Mouse (Mus musculus) liver, embryonic 11.5 days (tissue): ENCODE measurements around the gene Slc25a23. TPM values are rescaled to one million over a fixed set of nuclear protein-coding genes. Genes with fewer than 3 reads are reported as not detected.

ENCODE experiments used
- ATAC-seq: fragments of 200-750 bp; cut with Nextera tagmentation; replicated peaks from 2 replicates; pipeline ENCODE4 v1.8.0; 2017; ENCODE audit warnings: moderate number of reproducible peaks, mild to moderate bottlenecking, moderate TSS enrichment, moderate library complexity; ENCODE audit not compliant: low FRiP score
- DNase-seq: peaks from one replicate; pipeline ENCODE4 v3.0.0-alpha.2; 2017; ENCODE audit warnings: low spot score
- H3K27ac ChIP-seq: fragments of 300-500 bp; sonication (generic); 2 replicates; pipeline ENCODE4 v1.5.1; 2014; ENCODE audit warnings: mild to moderate bottlenecking, low read depth, low read length, control low read depth
- H3K27me3 ChIP-seq: fragments of 300-500 bp; sonication (generic); replicated peaks from 2 replicates; pipeline ENCODE4 v1.6.1; 2014; ENCODE audit warnings: low read length, mixed read lengths; ENCODE audit not compliant: control insufficient read depth, insufficient read depth
- H3K36me3 ChIP-seq: fragments of 300-500 bp; sonication (generic); 2 replicates; pipeline ENCODE4 v1.6.1; 2014; ENCODE audit warnings: mild to moderate bottlenecking, low read length, moderate library complexity, mixed read lengths; ENCODE audit not compliant: control insufficient read depth, insufficient read depth
- H3K4me1 ChIP-seq: fragments of 300-500 bp; sonication (generic); replicated peaks from 2 replicates; pipeline ENCODE4 v1.6.1; 2014; ENCODE audit warnings: low read length, mixed read lengths; ENCODE audit not compliant: control insufficient read depth, insufficient read depth
- H3K4me2 ChIP-seq: fragments of 300-500 bp; sonication (generic); 2 replicates; pipeline ENCODE4 v1.6.1; 2014; ENCODE audit warnings: mild to moderate bottlenecking, control low read depth, moderate library complexity
- H3K4me3 ChIP-seq: fragments of 300-500 bp; sonication (generic); 2 replicates; pipeline ENCODE4 v1.5.1; 2014; ENCODE audit warnings: low read depth, low read length, control low read depth
- H3K9ac ChIP-seq: fragments of 300-500 bp; sonication (generic); 2 replicates; pipeline ENCODE4 v1.6.1; 2014; ENCODE audit warnings: low read depth, low read length, control low read depth
- H3K9me3 ChIP-seq: fragments of 300-500 bp; sonication (generic); 2 replicates; pipeline ENCODE4 v1.6.1; 2016; ENCODE audit warnings: low read length, inconsistent platforms, mixed read lengths; ENCODE audit not compliant: control insufficient read depth
- WGBS: fragments of 180-500 bp; shearing (Covaris S2); extraction: QIAGEN DNeasy Blood & Tissue Kit; methylation state at CpG from one replicate; pipeline ENCODE4 v1.1.7; 2014; 5-methylcytosine and 5-hydroxymethylcytosine counted together
- polyA plus RNA-seq: library from polyadenylated mRNA; unstranded; fragments of >200 nt; fragmentation: Nextera tagmentation; extraction: Ambion mirVana; gene quantifications from 2 replicates; pipeline ENCODE4 v1.2.1, GENCODE M21; 2014

Slc25a23 gene
- polyA plus RNA-seq, 1 experiment from 2014 or later, result 6.3 TPM

DNA sequence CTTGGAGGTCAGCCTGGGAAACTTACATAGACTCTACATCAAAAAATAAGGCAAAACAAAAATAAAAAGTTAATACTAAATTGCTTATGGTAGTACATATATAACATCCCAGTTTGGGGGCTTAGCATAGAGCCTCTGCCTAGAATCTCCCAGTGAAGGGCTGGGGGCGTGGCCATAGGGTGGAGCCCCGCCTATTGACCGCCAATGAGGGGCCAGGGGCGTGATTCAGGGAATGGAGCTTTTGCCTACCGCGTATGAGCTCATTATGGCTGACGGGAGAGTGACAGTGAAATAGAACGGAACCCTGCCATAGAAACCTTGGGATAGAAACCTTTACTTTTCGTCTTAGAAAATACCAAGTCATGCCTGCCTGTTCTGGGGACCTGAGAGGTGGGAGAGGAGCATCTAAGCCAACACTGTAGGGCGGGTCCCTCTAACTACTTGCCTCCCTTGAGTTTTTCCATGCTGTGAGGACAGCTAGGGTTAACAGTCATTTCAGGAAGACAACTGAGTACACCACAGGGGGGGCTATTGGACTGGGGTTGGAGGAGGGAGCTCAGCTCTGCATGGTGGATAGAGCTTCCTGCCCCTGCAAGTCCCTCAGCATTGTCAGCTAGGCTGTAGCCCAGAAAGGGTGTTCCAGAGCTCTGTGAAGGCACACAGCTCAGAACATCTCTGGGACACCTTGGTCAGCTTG lies 40.1 kb upstream of the Slc25a23 start:
- no peak overlapping the region for H3K9ac ChIP-seq
- 7% methylated on average over 10 of the region's 10 CpGs for WGBS
- H3K4me3 ChIP-seq, result peak overlapping the region; percentile 10; the same call in 1 of the 2 replicates
- H3K4me2 ChIP-seq, result peak overlapping the region; percentile 50
- H3K27me3 ChIP-seq, result peaks cover 5% of the 10 kb centered on the region
- H3K36me3 ChIP-seq, result no peaks in the 10 kb centered on the region
- ATAC-seq (peak; percentile 79), DNase-seq (peak; percentile 63)
- H3K9me3 ChIP-seq, result no peaks in the 10 kb centered on the region
- 0 out of 2 replicates have a peak, but pooled peaks cover 5% of the 10 kb centered on the region for H3K4me1 ChIP-seq
- H3K27ac ChIP-seq, result no peak overlapping the region

DNA sequence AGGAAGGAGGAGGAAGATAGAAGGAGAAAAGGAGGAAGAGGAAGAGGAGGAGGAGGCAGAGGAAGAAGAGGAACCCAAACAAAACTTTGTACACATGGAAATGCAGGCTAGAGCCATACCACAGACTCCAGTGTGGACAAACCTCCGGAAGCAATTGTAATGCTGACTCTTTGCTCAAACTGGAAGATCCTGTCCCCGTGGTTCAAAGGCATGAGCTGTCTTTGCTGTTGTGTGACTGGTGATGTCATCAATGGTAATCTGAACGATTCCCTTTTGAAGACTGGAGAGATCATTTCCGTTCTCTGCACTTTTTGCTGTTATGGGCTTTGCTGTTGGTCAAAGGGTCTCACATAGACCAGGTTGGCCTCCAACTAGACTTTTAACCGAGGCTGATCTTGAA lies 38.7 kb upstream of the Slc25a23 start:
- Histone ChIP-seq H3K27me3 (peaks cover 5% of the 10 kb centered on the region), H3K36me3 (no peaks in the 10 kb centered on the region), H3K9me3 (no peaks in the 10 kb centered on the region), H3K9ac (no peak overlapping the region), H3K4me2 (no peak overlapping the region), H3K4me3 (no peak overlapping the region), H3K4me1 (0 out of 2 replicates have a peak, but pooled peaks cover 5% of the 10 kb centered on the region), H3K27ac (no peak overlapping the region)
- 60% methylated on average over 5 of the region's 5 CpGs for WGBS
- DNase-seq (no peak), ATAC-seq (no peak)

DNA sequence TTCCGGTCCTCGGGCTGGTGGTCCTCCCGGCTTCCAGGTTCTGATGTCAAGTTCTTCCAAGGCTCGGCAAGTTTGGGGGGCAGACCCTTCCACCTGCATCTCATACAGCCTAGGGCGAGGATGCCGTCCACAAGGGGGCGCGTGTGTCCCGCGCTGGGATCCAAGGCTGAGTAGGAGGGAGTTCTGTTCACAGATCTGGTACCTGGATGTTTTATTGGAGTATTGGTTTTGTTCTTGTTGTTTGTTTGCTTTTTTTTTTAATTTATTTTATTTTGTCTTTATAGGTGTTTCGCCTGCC lies 36.9 kb upstream of the Slc25a23 start:
- H3K4me2 ChIP-seq, result peak overlapping the region; percentile 51
- peak; percentile 72 for ATAC-seq
- H3K27ac ChIP-seq, result no peak overlapping the region
- H3K9me3 ChIP-seq, result no peaks in the 10 kb centered on the region
- no peak overlapping the region for H3K9ac ChIP-seq
- WGBS, result 1% methylated on average over 11 of the region's 11 CpGs
- 0 out of 2 replicates have a peak, but pooled peaks cover 5% of the 10 kb centered on the region for H3K4me1 ChIP-seq
- H3K4me3 ChIP-seq, result peak overlapping the region; percentile 19; the same call in 1 of the 2 replicates
- DNase-seq, result peak; percentile 79
- no peaks in the 10 kb centered on the region for H3K36me3 ChIP-seq
- H3K27me3 ChIP-seq, result peaks cover 5% of the 10 kb centered on the region

DNA sequence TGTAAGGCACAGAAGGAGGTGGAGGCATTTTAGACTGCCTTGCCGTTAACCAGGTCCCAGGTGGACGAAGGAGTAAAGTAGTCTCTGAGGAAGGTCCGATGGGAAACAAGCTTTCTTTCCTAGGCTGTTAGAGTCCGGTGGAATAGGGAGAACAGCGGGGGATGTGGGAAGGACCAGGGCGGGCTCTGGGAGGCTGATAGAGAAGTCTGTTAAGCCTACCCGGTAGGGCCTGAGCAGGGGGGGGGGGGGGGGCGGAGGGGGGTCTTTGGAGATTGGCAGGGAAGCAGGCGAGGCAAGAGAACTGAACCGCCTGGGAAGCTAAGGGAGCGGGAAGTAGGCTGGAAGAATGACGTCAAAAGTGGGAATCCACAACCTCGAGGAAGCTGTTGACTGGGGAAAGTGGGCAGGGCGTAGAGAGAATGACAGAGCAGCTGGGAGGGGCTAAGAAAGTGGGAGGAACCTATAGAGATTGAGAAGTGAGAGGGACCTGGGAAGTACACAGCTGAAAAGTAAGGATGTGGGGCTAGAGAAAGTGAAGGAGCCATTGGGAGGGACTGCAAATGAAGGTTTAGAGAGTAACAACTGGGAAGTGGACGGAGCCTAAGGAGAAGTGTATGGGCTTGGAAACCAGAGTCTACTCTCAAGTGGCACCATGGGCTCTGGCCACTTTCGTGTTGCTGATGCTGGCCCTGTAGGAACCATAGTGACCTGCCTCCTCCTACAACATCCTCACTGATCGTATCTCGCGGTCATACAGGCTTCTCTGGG lies 36.4 kb upstream of the Slc25a23 start:
- H3K4me1 ChIP-seq, result 0 out of 2 replicates have a peak, but pooled peaks cover 5% of the 10 kb centered on the region
- H3K4me3 ChIP-seq, result peak overlapping the region; percentile 19; the same call in 1 of the 2 replicates
- peaks cover 5% of the 10 kb centered on the region for H3K27me3 ChIP-seq
- H3K36me3 ChIP-seq, result no peaks in the 10 kb centered on the region
- H3K9ac ChIP-seq, result no peak overlapping the region
- H3K9me3 ChIP-seq, result no peaks in the 10 kb centered on the region
- peak overlapping the region; percentile 51 for H3K4me2 ChIP-seq
- no peak overlapping the region for H3K27ac ChIP-seq
- under 1% methylated on average over 18 of the region's 19 CpGs for WGBS
- ATAC-seq, result peak; percentile 60
- peak; percentile 49 for DNase-seq

DNA sequence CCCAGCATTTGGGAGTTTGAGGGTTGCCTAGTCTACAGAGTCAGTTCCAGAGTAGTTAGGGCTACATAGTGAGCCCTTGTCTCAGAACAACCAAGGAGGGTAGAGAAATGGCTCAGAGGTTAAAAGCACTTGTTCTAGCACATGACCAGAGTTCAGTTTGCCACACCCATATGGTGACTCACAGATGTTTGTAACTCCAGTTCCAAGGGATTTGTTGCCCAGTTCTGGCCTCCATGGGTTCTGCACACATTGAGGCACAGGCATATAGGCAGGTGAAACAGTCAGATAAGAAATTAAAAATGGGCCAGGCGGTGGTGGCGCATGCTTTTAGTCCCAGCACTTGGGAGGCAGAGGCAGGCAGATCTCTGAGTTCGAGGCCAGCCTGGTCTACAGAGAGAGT lies 34.6 kb upstream of the Slc25a23 start:
- Histone ChIP-seq H3K27me3 (peaks cover 5% of the 10 kb centered on the region), H3K4me3 (no peak overlapping the region), H3K27ac (no peak overlapping the region), H3K4me1 (0 out of 2 replicates have a peak, but pooled peaks cover 5% of the 10 kb centered on the region), H3K4me2 (no peak overlapping the region), H3K9me3 (no peaks in the 10 kb centered on the region), H3K9ac (no peak overlapping the region), H3K36me3 (no peaks in the 10 kb centered on the region)
- DNase-seq (no peak), ATAC-seq (no peak)
- 80% methylated on average over 3 of the region's 3 CpGs for WGBS

DNA sequence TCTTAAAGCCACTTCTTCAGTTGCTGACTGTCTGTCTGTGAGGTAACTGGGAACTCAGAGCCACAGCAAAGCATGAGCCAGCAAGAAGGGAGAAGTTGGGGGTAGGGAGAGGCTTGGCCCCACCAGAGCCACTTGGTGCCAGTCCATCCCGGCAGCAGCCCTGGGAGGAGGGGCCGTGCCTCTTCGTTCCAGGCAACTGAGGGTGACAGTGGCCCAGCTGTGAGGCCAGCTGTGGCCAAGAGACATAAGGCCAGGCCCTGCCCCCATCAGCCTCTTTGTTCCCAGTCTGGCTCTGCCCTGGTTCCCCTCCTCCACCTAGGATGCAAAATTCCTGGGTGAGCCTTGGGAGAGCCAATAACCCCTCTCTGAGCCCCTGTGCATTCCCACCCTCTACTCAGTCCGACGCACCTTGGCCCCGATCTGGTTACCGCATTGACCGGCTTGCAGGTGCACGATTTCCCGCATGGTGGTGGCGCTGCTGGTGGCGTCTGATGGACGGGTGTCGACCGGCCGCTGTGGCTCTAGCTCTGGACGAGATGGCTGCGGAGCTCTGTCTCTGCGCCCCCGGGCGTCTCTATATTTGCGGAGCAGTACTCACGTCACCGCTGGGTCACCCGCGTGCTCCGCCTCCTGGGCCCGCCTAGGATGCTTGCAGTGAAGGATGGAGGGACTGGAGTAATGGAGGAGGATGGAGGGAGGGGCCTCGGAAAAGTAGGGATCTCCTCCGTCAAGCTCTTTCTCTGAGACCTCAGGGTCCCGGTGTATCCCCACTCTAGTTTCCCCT lies 27.6 kb upstream of the Slc25a23 start, which contains the start of gene Tubb4a:
Tubb4a (minus strand) TSS at position 734 of the 784 bp plus-strand sequence.
- H3K9me3 ChIP-seq, result no peaks in the 10 kb centered on the region
- H3K4me1 ChIP-seq, result peaks cover 2% of the 10 kb centered on the region; the same call in 1 of the 2 replicates
- ATAC-seq (peak; percentile 45; the same call in 1 of the 2 replicates), DNase-seq (no peak)
- peaks cover 21% of the 10 kb centered on the region for H3K27me3 ChIP-seq
- H3K4me2 ChIP-seq, result peak within 1 kb of the TSS; percentile 50
- H3K4me3 ChIP-seq, result peak within 1 kb of the TSS; percentile 20
- H3K27ac ChIP-seq, result no peak within 1 kb of the TSS
- 5% methylated on average over 31 of the region's 31 CpGs for WGBS
- no peaks in the 10 kb centered on the region for H3K36me3 ChIP-seq
- no peak within 1 kb of the TSS for H3K9ac ChIP-seq

DNA sequence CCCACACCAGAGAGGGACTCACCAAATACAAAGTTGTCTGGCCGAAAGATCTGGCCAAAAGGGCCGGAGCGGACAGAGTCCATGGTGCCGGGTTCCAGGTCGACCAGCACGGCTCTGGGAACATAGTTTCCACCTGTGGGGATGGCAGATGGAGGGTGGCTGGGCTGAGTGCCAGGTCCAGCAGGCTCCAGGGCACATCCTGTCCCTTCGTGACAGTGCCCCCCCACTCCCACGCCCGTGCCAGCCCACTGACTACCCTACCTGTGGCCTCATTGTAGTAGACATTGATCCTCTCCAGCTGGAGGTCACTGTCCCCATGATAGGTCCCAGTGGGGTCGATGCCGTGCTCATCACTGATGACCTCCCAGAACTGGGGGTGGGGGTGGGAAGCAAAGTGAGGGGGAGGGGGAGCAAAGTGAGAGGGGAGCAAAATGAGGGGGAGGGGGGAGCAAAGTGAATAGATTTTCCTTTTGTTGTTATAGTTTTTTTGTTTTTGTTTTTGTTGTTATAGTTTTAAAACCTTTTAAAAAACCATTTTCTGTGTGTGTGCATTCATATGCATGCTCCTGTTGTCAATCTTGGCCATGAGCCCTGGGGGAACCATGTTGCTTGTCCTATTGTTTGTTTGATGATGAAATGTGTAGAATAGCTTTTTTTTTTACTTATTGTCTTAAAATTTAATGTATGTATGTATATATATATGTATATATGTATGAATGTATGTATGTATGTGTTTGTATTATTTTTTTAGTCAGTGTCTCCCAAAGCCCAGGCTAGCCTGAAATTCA lies 26.5 kb upstream of the Slc25a23 start:
- Histone ChIP-seq H3K4me3 (no peak overlapping the region), H3K9me3 (no peaks in the 10 kb centered on the region), H3K27ac (no peak overlapping the region), H3K36me3 (no peaks in the 10 kb centered on the region), H3K4me1 (peaks cover 2% of the 10 kb centered on the region; the same call in 1 of the 2 replicates), H3K27me3 (peaks cover 21% of the 10 kb centered on the region), H3K4me2 (no peak overlapping the region), H3K9ac (no peak overlapping the region)
- ATAC-seq, result no peak
- WGBS, result 81% methylated on average over 11 of the region's 11 CpGs
- no peak for DNase-seq

DNA sequence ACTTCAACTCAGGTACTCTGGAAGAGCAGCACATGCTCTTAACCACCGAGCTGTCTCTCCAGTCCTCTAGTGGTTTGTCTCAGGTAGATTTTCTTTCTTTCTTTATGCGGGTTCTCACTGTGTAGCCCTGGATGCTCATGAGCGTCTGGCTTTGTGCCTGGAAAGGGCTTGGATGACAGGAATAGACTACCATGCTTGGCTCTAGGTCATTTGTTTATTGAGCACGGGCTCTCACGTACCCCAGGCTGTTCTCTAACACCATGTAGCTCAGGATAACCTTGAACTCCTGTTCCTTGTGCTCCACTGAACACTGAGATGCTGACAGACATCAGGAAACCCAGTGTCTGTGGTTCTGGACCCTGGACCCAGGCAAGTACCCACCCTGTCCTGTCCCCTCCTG lies 22.8 kb upstream of the Slc25a23 start:
- H3K4me3 ChIP-seq, result no peak overlapping the region
- DNase-seq, result no peak
- 83% methylated on average over 5 of the region's 5 CpGs for WGBS
- H3K4me1 ChIP-seq, result peaks cover 8% of the 10 kb centered on the region
- ATAC-seq, result no peak
- H3K27me3 ChIP-seq, result peaks cover 12% of the 10 kb centered on the region
- no peak overlapping the region for H3K9ac ChIP-seq
- no peaks in the 10 kb centered on the region for H3K36me3 ChIP-seq
- H3K9me3 ChIP-seq, result no peaks in the 10 kb centered on the region
- no peak overlapping the region for H3K4me2 ChIP-seq
- no peak overlapping the region for H3K27ac ChIP-seq
